Mouse (Mus musculus): ENCODE measurements around the gene Kcne1. TPM values are rescaled to one million over a fixed set of nuclear protein-coding genes. Genes with fewer than 3 reads are reported as not detected.
A peak's percentile ranks its signal among the peaks of the same experiment; 100 is the strongest.

The Kcne1 gene
- polyA plus RNA-seq, 1 experiment from 2014 or later: 0.14 TPM

DNA sequence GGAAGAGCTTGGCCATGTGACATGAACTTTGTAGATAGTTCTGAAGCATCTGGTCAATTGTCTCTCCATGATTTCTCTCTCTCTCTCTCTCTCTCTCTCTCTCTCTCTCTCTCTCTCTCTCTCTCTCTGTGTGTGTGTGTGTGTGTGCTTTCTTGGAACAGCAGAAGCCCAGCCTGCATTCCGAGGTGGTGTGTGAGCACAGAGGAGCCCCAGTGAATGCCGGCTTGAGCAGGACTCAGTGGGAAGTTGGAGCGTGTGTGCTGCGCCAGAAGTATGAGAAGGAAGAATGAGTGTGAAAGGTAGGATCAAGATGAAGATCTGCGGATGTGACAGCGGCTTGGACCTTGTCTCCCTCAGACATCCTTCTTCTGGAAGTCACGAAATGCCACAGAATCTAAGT is 6.2 kb upstream of the Kcne1 start:
- Histone ChIP-seq H3K4me2 (replicated peaks; ENCODE audit: low read depth, low read length) (no peak overlapping the region), H3K27me3 (replicated peaks; ENCODE audit: insufficient read depth, low read length) (no peaks in the 10 kb centered on the region), H3K9ac (replicated peaks; ENCODE audit: low read depth) (no peak overlapping the region), H3K4me3 (ENCODE audit: low read depth, low read length) (no peak overlapping the region), H3K27ac (ENCODE audit: low read length) (no peak overlapping the region), H3K36me3 (ENCODE audit: insufficient read depth, low read length) (no peaks in the 10 kb centered on the region), H3K4me1 (ENCODE audit: insufficient read depth, low read depth, low read length) (no peaks in the 10 kb centered on the region), H3K9me3 (ENCODE audit: low read length) (no peaks in the 10 kb centered on the region)
- 46% methylated on average over 7 of the region's 7 CpGs for WGBS
- TF ChIP-seq EP300 (IDR thresholded peaks at IDR 0.05) (no peak), CTCF (IDR thresholded peaks at IDR 0.05) (no peak)
- ATAC-seq (no peak), DNase-seq (ENCODE audit: low spot score) (no peak)

DNA sequence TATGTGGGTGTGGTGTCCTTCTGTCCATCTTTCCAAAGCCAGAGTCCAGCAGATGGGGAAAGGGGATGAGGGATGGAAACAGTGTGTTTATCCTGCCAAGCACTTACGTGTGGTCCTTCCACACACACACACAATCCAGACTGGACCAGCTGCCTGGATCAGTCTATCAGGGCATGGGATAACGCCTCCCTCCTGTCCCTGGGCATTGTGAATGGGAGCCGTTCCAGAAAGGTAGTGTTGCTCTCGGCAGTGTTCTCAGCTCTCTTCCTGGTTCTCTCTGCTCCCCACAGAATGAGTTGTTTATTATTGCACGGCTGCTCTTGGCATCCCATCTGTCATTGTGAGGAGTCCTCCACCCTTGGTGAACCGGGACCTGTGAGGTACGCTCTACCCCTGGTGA is 1.4 kb upstream of the Kcne1 start:
- H3K27me3 ChIP-seq (replicated peaks; ENCODE audit: insufficient read depth, low read length): no peaks in the 10 kb centered on the region
- no peak for TF ChIP-seq EP300 (IDR thresholded peaks at IDR 0.05)
- no peak for TF ChIP-seq CTCF (IDR thresholded peaks at IDR 0.05)
- H3K4me3 ChIP-seq (ENCODE audit: low read depth, low read length): no peak overlapping the region
- H3K9me3 ChIP-seq (ENCODE audit: low read length): no peaks in the 10 kb centered on the region
- no peaks in the 10 kb centered on the region for H3K36me3 ChIP-seq (ENCODE audit: insufficient read depth, low read length)
- H3K4me1 ChIP-seq (ENCODE audit: insufficient read depth, low read depth, low read length): no peaks in the 10 kb centered on the region
- WGBS: 53% methylated on average over 7 of the region's 7 CpGs
- DNase-seq (ENCODE audit: low spot score) (no peak), ATAC-seq (no peak)
- H3K9ac ChIP-seq (replicated peaks; ENCODE audit: low read depth): no peak overlapping the region
- H3K4me2 ChIP-seq (replicated peaks; ENCODE audit: low read depth, low read length): no peak overlapping the region
- no peak overlapping the region for H3K27ac ChIP-seq (ENCODE audit: low read length)

DNA sequence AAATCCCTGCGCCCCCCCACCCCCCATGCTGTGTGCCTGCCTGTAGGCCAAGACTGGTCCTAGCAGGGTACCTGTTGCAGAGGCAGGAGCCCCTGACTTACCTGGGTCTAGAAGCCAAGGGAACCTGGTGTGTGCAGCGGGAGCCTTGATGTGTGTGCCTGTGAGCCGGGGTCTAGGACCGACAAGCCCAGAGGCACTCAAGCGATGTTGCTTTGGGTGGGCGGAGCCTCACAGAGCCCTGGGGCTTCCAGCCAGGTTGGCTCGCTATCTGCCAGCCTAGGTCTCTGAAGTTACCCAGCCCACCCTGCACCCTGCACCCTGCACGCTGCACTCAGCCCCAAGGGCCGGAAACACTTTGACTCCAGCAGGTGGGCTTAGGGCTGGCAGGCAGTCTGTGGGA is 534 bp downstream of the Kcne1 start:
- no peaks in the 10 kb centered on the region for H3K9me3 ChIP-seq (ENCODE audit: low read length)
- no peak overlapping the region for H3K4me3 ChIP-seq (ENCODE audit: low read depth, low read length)
- 23% methylated on average over 9 of the region's 9 CpGs for WGBS
- H3K27me3 ChIP-seq (replicated peaks; ENCODE audit: insufficient read depth, low read length): no peaks in the 10 kb centered on the region
- ATAC-seq (0 out of 2 replicates have a peak, but pooled peaks have one; percentile 8), DNase-seq (ENCODE audit: low spot score) (no peak)
- 0 out of 2 replicates have a peak overlapping the region, but pooled peaks have one; percentile 5 for H3K4me2 ChIP-seq (replicated peaks; ENCODE audit: low read depth, low read length)
- H3K27ac ChIP-seq (ENCODE audit: low read length): no peak overlapping the region
- H3K36me3 ChIP-seq (ENCODE audit: insufficient read depth, low read length): no peaks in the 10 kb centered on the region
- TF ChIP-seq EP300 (IDR thresholded peaks at IDR 0.05) (no peak), CTCF (IDR thresholded peaks at IDR 0.05) (no peak)
- no peak overlapping the region for H3K9ac ChIP-seq (replicated peaks; ENCODE audit: low read depth)
- no peaks in the 10 kb centered on the region for H3K4me1 ChIP-seq (ENCODE audit: insufficient read depth, low read depth, low read length)

DNA sequence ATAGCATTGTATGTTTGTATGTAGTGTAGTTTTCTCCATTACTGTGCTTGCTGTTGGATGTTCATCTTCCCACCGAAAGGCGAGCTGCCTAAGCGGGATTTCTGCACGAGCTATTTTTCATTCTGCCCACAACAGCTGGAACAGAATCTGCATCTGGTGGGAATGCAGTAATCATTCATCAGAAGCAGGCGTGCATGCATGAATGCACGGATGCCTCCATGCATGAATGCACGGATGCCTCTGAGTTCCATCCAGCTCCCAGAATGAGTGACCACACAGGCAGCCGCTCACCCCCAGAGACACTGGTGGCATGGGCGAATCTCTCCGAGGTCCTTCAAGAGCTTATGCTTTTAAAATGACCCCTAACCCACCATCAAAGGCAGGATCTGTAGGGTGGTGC is 1.7 kb downstream of the Kcne1 start:
- 78% methylated on average over 10 of the region's 10 CpGs for WGBS
- Histone ChIP-seq H3K4me1 (ENCODE audit: insufficient read depth, low read depth, low read length) (no peaks in the 10 kb centered on the region), H3K27me3 (replicated peaks; ENCODE audit: insufficient read depth, low read length) (no peaks in the 10 kb centered on the region), H3K9ac (replicated peaks; ENCODE audit: low read depth) (no peak overlapping the region), H3K36me3 (ENCODE audit: insufficient read depth, low read length) (no peaks in the 10 kb centered on the region), H3K4me2 (replicated peaks; ENCODE audit: low read depth, low read length) (no peak overlapping the region), H3K9me3 (ENCODE audit: low read length) (no peaks in the 10 kb centered on the region), H3K27ac (ENCODE audit: low read length) (no peak overlapping the region), H3K4me3 (ENCODE audit: low read depth, low read length) (no peak overlapping the region)
- DNase-seq (ENCODE audit: low spot score) (no peak), ATAC-seq (no peak)
- TF ChIP-seq CTCF (IDR thresholded peaks at IDR 0.05): no peak
- TF ChIP-seq EP300 (IDR thresholded peaks at IDR 0.05): no peak

GRCm38 (mm10) chr16:92357023-92357422 is 2.2 kb downstream of the Kcne1 start:
- Histone ChIP-seq H3K27me3 (replicated peaks; ENCODE audit: insufficient read depth, low read length) (no peaks in the 10 kb centered on the region), H3K27ac (ENCODE audit: low read length) (no peak overlapping the region), H3K9ac (replicated peaks; ENCODE audit: low read depth) (no peak overlapping the region), H3K4me2 (replicated peaks; ENCODE audit: low read depth, low read length) (no peak overlapping the region), H3K9me3 (ENCODE audit: low read length) (no peaks in the 10 kb centered on the region), H3K4me1 (ENCODE audit: insufficient read depth, low read depth, low read length) (no peaks in the 10 kb centered on the region), H3K36me3 (ENCODE audit: insufficient read depth, low read length) (no peaks in the 10 kb centered on the region), H3K4me3 (ENCODE audit: low read depth, low read length) (no peak overlapping the region)
- ATAC-seq: no peak
- 61% methylated on average over 9 of the region's 9 CpGs for WGBS
- TF ChIP-seq EP300 (IDR thresholded peaks at IDR 0.05): no peak
- TF ChIP-seq CTCF (IDR thresholded peaks at IDR 0.05): no peak
- DNase-seq (ENCODE audit: low spot score): no peak

GRCm38 (mm10) chr16:92355982-92356381 is 3.3 kb downstream of the Kcne1 start:
- no peak for TF ChIP-seq CTCF (IDR thresholded peaks at IDR 0.05)
- no peak for TF ChIP-seq EP300 (IDR thresholded peaks at IDR 0.05)
- Histone ChIP-seq H3K36me3 (ENCODE audit: insufficient read depth, low read length) (no peaks in the 10 kb centered on the region), H3K27me3 (replicated peaks; ENCODE audit: insufficient read depth, low read length) (no peaks in the 10 kb centered on the region), H3K4me2 (replicated peaks; ENCODE audit: low read depth, low read length) (no peak overlapping the region), H3K27ac (ENCODE audit: low read length) (no peak overlapping the region), H3K4me3 (ENCODE audit: low read depth, low read length) (no peak overlapping the region), H3K9me3 (ENCODE audit: low read length) (no peaks in the 10 kb centered on the region), H3K9ac (replicated peaks; ENCODE audit: low read depth) (no peak overlapping the region), H3K4me1 (ENCODE audit: insufficient read depth, low read depth, low read length) (no peaks in the 10 kb centered on the region)
- ATAC-seq: no peak
- no peak for DNase-seq (ENCODE audit: low spot score)
- 66% methylated on average over 11 of the region's 11 CpGs for WGBS

GRCm38 (mm10) chr16:92355366-92355765 is 3.9 kb downstream of the Kcne1 start:
- Histone ChIP-seq H3K27me3 (replicated peaks; ENCODE audit: insufficient read depth, low read length) (no peaks in the 10 kb centered on the region), H3K4me2 (replicated peaks; ENCODE audit: low read depth, low read length) (no peak overlapping the region), H3K9ac (replicated peaks; ENCODE audit: low read depth) (no peak overlapping the region), H3K4me3 (ENCODE audit: low read depth, low read length) (no peak overlapping the region), H3K27ac (ENCODE audit: low read length) (no peak overlapping the region), H3K36me3 (ENCODE audit: insufficient read depth, low read length) (no peaks in the 10 kb centered on the region), H3K9me3 (ENCODE audit: low read length) (no peaks in the 10 kb centered on the region), H3K4me1 (ENCODE audit: insufficient read depth, low read depth, low read length) (no peaks in the 10 kb centered on the region)
- WGBS: 69% methylated on average over 5 of the region's 5 CpGs
- no peak for ATAC-seq
- DNase-seq (ENCODE audit: low spot score): no peak
- TF ChIP-seq CTCF (IDR thresholded peaks at IDR 0.05): no peak
- TF ChIP-seq EP300 (IDR thresholded peaks at IDR 0.05): no peak

All from lung, postnatal 0 days (tissue).